Mouse (Mus musculus) cerebellum, adult 2 months (tissue): ENCODE results near the gene Zfp334.

ENCODE experiments used
- CTCF ChIP-seq: fragments of 200-500 bp; IDR thresholded peaks from 2 replicates; pipeline ENCODE4 v1.5.1; 2011; ENCODE audit warnings: low read depth, mild to moderate bottlenecking, control low read depth, low read length, moderate library complexity, borderline replicate concordance; ENCODE audit not compliant: insufficient read depth
- POLR2A ChIP-seq: fragments of 200-500 bp; IDR thresholded peaks from 2 replicates; pipeline ENCODE4 v1.6.1; 2011; ENCODE audit warnings: low read length, control low read depth, borderline replicate concordance; ENCODE audit not compliant: insufficient read depth

DNA sequence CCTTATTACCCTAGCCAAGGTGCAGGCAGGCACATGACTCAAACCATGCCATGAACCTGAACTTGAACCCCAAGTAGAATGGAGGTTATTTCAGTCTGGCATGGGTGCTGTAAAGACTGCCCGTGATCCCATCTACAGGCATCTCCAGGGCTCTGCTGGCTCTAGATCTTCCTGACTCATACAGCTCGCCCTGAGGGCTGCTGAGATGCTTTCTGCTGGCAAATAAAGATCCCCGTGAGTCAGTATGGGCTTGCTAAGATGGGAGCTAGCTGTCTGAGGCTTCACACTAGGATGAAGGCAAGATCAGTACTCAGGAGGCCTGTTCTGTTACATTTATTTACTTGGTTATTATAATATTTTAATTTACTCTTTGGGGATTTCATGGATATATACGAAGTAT lies 4.1 kb upstream of the Zfp334 start:
- TF ChIP-seq CTCF (no peak), POLR2A (no peak)
